Mouse (Mus musculus): ENCODE results near the gene Smim9. TPM values are rescaled to one million over a fixed set of nuclear protein-coding genes. Genes with fewer than 3 reads are reported as not detected.

Smim9 gene
- total and polyA plus RNA-seq, 2 experiments from 2014 or later = not detected

DNA sequence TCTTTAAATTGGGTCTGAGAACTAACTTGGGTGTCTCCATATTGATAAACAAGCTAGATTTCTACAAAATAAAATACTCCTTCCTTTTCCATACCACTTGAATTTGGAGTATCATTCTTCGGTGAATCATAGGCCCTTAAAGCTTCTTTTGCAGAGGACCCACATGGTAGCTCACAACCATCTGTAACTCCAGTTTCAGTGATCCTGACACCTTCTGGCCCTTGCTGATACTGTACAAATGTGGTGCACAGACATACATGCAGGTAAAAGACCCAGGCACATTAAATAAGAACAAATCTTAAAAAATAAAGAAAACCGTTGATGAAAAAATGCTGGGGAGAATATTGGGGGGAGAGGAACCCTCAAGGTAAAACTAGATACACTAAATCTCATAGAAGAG lies 25.4 kb downstream of the Smim9 start:
- DNase-seq (ENCODE audit: low spot score) = no peak
- Histone ChIP-seq H3K4me1 (ENCODE audit: control insufficient read depth, insufficient read depth) (no peaks in the 10 kb centered on the region), H3K4me2 (ENCODE audit: low read depth, low read length) (no peak overlapping the region), H3K27me3 (ENCODE audit: control insufficient read depth, insufficient read depth, low read length) (no peaks in the 10 kb centered on the region), H3K4me3 (ENCODE audit: low read depth, low read length) (no peak overlapping the region), H3K9ac (replicated peaks; ENCODE audit: low read depth, low read length) (no peak overlapping the region), H3K36me3 (replicated peaks; ENCODE audit: control insufficient read depth, insufficient read depth, low read length) (no peaks in the 10 kb centered on the region), H3K27ac (ENCODE audit: low read depth) (no peak overlapping the region), H3K9me3 (replicated peaks; ENCODE audit: control insufficient read depth, low read length) (no peaks in the 10 kb centered on the region)
- 79% methylated on average over 2 of the region's 2 CpGs for WGBS
- TF ChIP-seq CTCF (IDR thresholded peaks at IDR 0.05; ENCODE audit: low read depth) = no peak
- TF ChIP-seq EP300 (IDR thresholded peaks at IDR 0.05; ENCODE audit: low read depth) = no peak
- no peak for ATAC-seq (ENCODE audit: insufficient read depth, low read depth)

- Histone ChIP-seq H3K9me3 (replicated peaks; ENCODE audit: control insufficient read depth, low read length) (no peaks in the 10 kb centered on the region), H3K36me3 (replicated peaks; ENCODE audit: control insufficient read depth, insufficient read depth, low read length) (no peaks in the 10 kb centered on the region), H3K4me3 (ENCODE audit: low read depth, low read length) (no peak overlapping the region), H3K4me1 (ENCODE audit: control insufficient read depth, insufficient read depth) (no peaks in the 10 kb centered on the region), H3K9ac (replicated peaks; ENCODE audit: low read depth, low read length) (no peak overlapping the region), H3K27ac (ENCODE audit: low read depth) (no peak overlapping the region), H3K4me2 (ENCODE audit: low read depth, low read length) (no peak overlapping the region), H3K27me3 (ENCODE audit: control insufficient read depth, insufficient read depth, low read length) (no peaks in the 10 kb centered on the region)
- WGBS = 77% methylated on average over 2 of the region's 2 CpGs
- DNase-seq (ENCODE audit: low spot score) (no peak), ATAC-seq (ENCODE audit: insufficient read depth, low read depth) (no peak)
- TF ChIP-seq EP300 (IDR thresholded peaks at IDR 0.05; ENCODE audit: low read depth) (no peak), CTCF (IDR thresholded peaks at IDR 0.05; ENCODE audit: low read depth) (no peak)
These were observed 25.8 kb downstream of the Smim9 start for GRCm38 (mm10) chrX:75137729-75138128.

DNA sequence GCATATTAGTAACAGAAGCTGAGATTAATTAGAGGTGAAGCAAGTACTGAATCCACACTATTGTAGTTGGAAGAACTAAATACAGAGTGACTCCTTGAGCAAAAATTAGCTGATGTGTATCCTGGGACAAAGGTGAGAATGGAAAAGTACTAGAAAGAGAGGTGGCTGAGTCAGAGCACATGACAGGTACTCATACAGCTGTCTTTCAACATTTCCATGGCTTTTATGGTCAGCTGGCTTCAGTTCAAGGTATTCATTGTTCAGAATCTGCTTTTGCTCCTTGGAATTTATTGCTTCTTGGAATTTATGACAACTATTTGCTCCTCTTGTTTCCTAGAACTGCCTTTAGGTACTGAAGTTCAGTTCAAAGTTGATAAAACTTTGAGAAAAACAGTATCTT lies 26.6 kb downstream of the Smim9 start:
- no peak overlapping the region for H3K4me2 ChIP-seq (ENCODE audit: low read depth, low read length)
- H3K27ac ChIP-seq (ENCODE audit: low read depth) = no peak overlapping the region
- H3K27me3 ChIP-seq (ENCODE audit: control insufficient read depth, insufficient read depth, low read length) = no peaks in the 10 kb centered on the region
- no peaks in the 10 kb centered on the region for H3K36me3 ChIP-seq (replicated peaks; ENCODE audit: control insufficient read depth, insufficient read depth, low read length)
- TF ChIP-seq EP300 (IDR thresholded peaks at IDR 0.05; ENCODE audit: low read depth) = no peak
- no peak for TF ChIP-seq CTCF (IDR thresholded peaks at IDR 0.05; ENCODE audit: low read depth)
- ATAC-seq (ENCODE audit: insufficient read depth, low read depth) (no peak), DNase-seq (ENCODE audit: low spot score) (no peak)
- no peak overlapping the region for H3K4me3 ChIP-seq (ENCODE audit: low read depth, low read length)
- no peak overlapping the region for H3K9ac ChIP-seq (replicated peaks; ENCODE audit: low read depth, low read length)
- no peaks in the 10 kb centered on the region for H3K9me3 ChIP-seq (replicated peaks; ENCODE audit: control insufficient read depth, low read length)
- no peaks in the 10 kb centered on the region for H3K4me1 ChIP-seq (ENCODE audit: control insufficient read depth, insufficient read depth)

DNA sequence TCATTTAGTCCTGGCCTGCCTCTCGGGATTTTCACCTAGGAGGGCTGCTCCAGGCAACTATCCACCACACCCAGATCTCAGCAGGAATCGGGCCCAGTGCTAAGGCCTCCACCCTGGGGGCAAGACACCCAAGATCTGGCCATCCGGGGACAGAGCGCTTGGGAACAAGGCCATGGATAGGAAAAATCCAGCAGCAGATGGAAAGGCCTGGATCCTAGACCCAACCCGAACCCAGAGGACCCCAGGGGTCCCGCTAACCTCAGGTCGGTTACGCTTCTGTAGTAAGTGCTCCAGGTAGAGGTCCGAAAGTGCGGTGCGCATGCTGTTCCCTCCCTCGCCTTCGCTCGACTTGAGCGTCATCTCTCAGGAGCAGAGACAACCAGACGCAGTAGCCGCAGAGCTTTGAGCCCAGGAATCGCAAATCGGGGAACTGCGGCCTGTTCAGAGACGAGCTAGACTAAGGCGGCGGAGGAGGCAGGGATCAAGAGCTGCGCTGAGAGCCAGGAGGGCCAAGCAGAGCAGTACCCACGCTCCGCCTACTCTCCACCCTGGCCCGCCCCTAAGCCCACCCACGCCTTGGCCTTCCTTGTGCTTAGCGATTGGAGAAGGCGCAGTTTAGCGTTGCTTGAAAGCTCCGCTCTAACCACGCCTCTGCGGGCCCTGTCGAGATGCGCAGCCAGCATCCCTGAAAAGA lies 33.0 kb downstream of the Smim9 start, which contains the start of gene Mpp1:
TSS of gene Mpp1 (minus strand) at position 550 of the 694 bp plus-strand sequence.
- Histone ChIP-seq H3K4me1 (ENCODE audit: control insufficient read depth, insufficient read depth) (no peaks in the 10 kb centered on the region), H3K36me3 (replicated peaks; ENCODE audit: control insufficient read depth, insufficient read depth, low read length) (0 out of 2 replicates have a peak, but pooled peaks cover under 1% of the 10 kb centered on the region), H3K27me3 (ENCODE audit: control insufficient read depth, insufficient read depth, low read length) (no peaks in the 10 kb centered on the region), H3K9me3 (replicated peaks; ENCODE audit: control insufficient read depth, low read length) (no peaks in the 10 kb centered on the region), H3K4me2 (ENCODE audit: low read depth, low read length) (peak within 1 kb of the TSS; percentile 68), H3K9ac (replicated peaks; ENCODE audit: low read depth, low read length) (peak within 1 kb of the TSS; percentile 67), H3K27ac (ENCODE audit: low read depth) (peak within 1 kb of the TSS; percentile 55), H3K4me3 (ENCODE audit: low read depth, low read length) (peak within 1 kb of the TSS; percentile 65)
- no peak for TF ChIP-seq CTCF (IDR thresholded peaks at IDR 0.05; ENCODE audit: low read depth)
- no peak for TF ChIP-seq EP300 (IDR thresholded peaks at IDR 0.05; ENCODE audit: low read depth)
- ATAC-seq (ENCODE audit: insufficient read depth, low read depth) (peak; percentile 96), DNase-seq (ENCODE audit: low spot score) (peak; percentile 74)
- 12% methylated on average over 34 of the region's 36 CpGs for WGBS

- H3K36me3 ChIP-seq (replicated peaks; ENCODE audit: control insufficient read depth, insufficient read depth, low read length) = 0 out of 2 replicates have a peak, but pooled peaks cover 10% of the 10 kb centered on the region
These were observed 34.1 kb downstream of the Smim9 start for GRCm38 (mm10) chrX:75129474-75129873.

More at GRCm38 (mm10) chrX:75129474-75129873, 34.1 kb downstream of the Smim9 start:
- no peak for ATAC-seq (ENCODE audit: insufficient read depth, low read depth)
- no peak overlapping the region for H3K9ac ChIP-seq (replicated peaks; ENCODE audit: low read depth, low read length)
- H3K4me3 ChIP-seq (ENCODE audit: low read depth, low read length) = peak overlapping the region; percentile 4; the same call in 1 of the 2 replicates
- no peaks in the 10 kb centered on the region for H3K9me3 ChIP-seq (replicated peaks; ENCODE audit: control insufficient read depth, low read length)
- DNase-seq (ENCODE audit: low spot score) = peak; percentile 7
- no peak for TF ChIP-seq CTCF (IDR thresholded peaks at IDR 0.05; ENCODE audit: low read depth)
- no peak for TF ChIP-seq EP300 (IDR thresholded peaks at IDR 0.05; ENCODE audit: low read depth)
- H3K27ac ChIP-seq (ENCODE audit: low read depth) = no peak overlapping the region
- H3K27me3 ChIP-seq (ENCODE audit: control insufficient read depth, insufficient read depth, low read length) = no peaks in the 10 kb centered on the region
- H3K4me2 ChIP-seq (ENCODE audit: low read depth, low read length) = peak overlapping the region; percentile 38
- no peaks in the 10 kb centered on the region for H3K4me1 ChIP-seq (ENCODE audit: control insufficient read depth, insufficient read depth)
- WGBS = 34% methylated on average over 2 of the region's 2 CpGs

Measured in heart, postnatal 0 days (tissue).